Mouse (Mus musculus): ENCODE measurements at regions not wholly inside any gene's neighbourhood (a gene's known extent, or its start where the extent isn't known, plus 50 kb on each side); places are given as distances from the start of the nearest gene placed in this dataset.
"Not testable (repeated sequence)": the region's sequence is repeated elsewhere in the genome, so short reads cannot be mapped to it uniquely, and the experiment has no call there.

GRCm38 (mm10) chr13:58663316-58663715, 52.6 kb upstream of the Slc28a3 start:
- Histone ChIP-seq H3K4me1 (no peaks in the 10 kb centered on the region), H3K4me3 (no peak overlapping the region), H3K9me3 (replicated peaks) (no peaks in the 10 kb centered on the region), H3K27ac (no peak overlapping the region), H3K36me3 (no peaks in the 10 kb centered on the region), H3K9ac (no peak overlapping the region), H3K4me2 (replicated peaks) (no peak overlapping the region), H3K27me3 (no peaks in the 10 kb centered on the region)
- no peak for ATAC-seq (ENCODE audit: low FRiP score)
- 68% methylated on average over 4 of the region's 4 CpGs for WGBS

- H3K4me3 ChIP-seq = no peak overlapping the region
- H3K27ac ChIP-seq = no peak overlapping the region
- H3K9me3 ChIP-seq (replicated peaks) = no peaks in the 10 kb centered on the region
- H3K27me3 ChIP-seq = no peaks in the 10 kb centered on the region
- 48% methylated on average over 21 of the region's 21 CpGs for whole genome bisulfite sequencing
- no peak overlapping the region for H3K9ac ChIP-seq
- H3K4me2 ChIP-seq (replicated peaks) = peak overlapping the region; percentile 41
- H3K36me3 ChIP-seq = no peaks in the 10 kb centered on the region
- 0 out of 2 replicates have a peak, but pooled peaks cover 3% of the 10 kb centered on the region for H3K4me1 ChIP-seq
- ATAC-seq (ENCODE audit: low FRiP score) = no peak
Observed at GRCm38 (mm10) chr13:58668664-58669063, 58.0 kb upstream of the Slc28a3 start.

- H3K9me3 ChIP-seq (replicated peaks) = no peaks in the 10 kb centered on the region
- no peak overlapping the region for H3K9ac ChIP-seq
- H3K4me3 ChIP-seq = no peak overlapping the region
- 85% methylated on average over 9 of the region's 9 CpGs for WGBS
- H3K27me3 ChIP-seq = no peaks in the 10 kb centered on the region
- H3K36me3 ChIP-seq = no peaks in the 10 kb centered on the region
- ATAC-seq (ENCODE audit: low FRiP score) = no peak
- H3K4me1 ChIP-seq = 0 out of 2 replicates have a peak, but pooled peaks cover 3% of the 10 kb centered on the region
- no peak overlapping the region for H3K27ac ChIP-seq
- H3K4me2 ChIP-seq (replicated peaks) = no peak overlapping the region
Observed at GRCm38 (mm10) chr13:58670206-58670605, 59.5 kb upstream of the Slc28a3 start.

- not testable (repeated sequence) for H3K4me1 ChIP-seq; H3K4me3 ChIP-seq; H3K27ac ChIP-seq; H3K27me3 ChIP-seq; H3K36me3 ChIP-seq; H3K9ac ChIP-seq; H3K9me3 ChIP-seq (replicated peaks); ATAC-seq (ENCODE audit: low FRiP score); H3K4me2 ChIP-seq (replicated peaks)
- 95% methylated on average over 1 of the region's 1 CpGs for WGBS
Observed at GRCm38 (mm10) chr13:58675611-58676010, 64.9 kb upstream of the Slc28a3 start.

GRCm38 (mm10) chr13:58677521-58677920, 66.8 kb upstream of the Slc28a3 start:
- no peaks in the 10 kb centered on the region for H3K9me3 ChIP-seq (replicated peaks)
- no peak overlapping the region for H3K4me3 ChIP-seq
- no peak for ATAC-seq (ENCODE audit: low FRiP score)
- 78% methylated on average over 7 of the region's 7 CpGs for WGBS
- no peak overlapping the region for H3K9ac ChIP-seq
- no peak overlapping the region for H3K27ac ChIP-seq
- H3K4me2 ChIP-seq (replicated peaks) = no peak overlapping the region
- no peaks in the 10 kb centered on the region for H3K4me1 ChIP-seq
- H3K36me3 ChIP-seq = no peaks in the 10 kb centered on the region
- H3K27me3 ChIP-seq = no peaks in the 10 kb centered on the region

GRCm38 (mm10) chr13:58679663-58680062, 69.0 kb upstream of the Slc28a3 start:
- no peaks in the 10 kb centered on the region for H3K9me3 ChIP-seq (replicated peaks)
- no peaks in the 10 kb centered on the region for H3K36me3 ChIP-seq
- no peaks in the 10 kb centered on the region for H3K27me3 ChIP-seq
- H3K27ac ChIP-seq = no peak overlapping the region
- no peak overlapping the region for H3K4me2 ChIP-seq (replicated peaks)
- WGBS = 80% methylated on average over 6 of the region's 6 CpGs
- H3K4me3 ChIP-seq = no peak overlapping the region
- no peak overlapping the region for H3K9ac ChIP-seq
- H3K4me1 ChIP-seq = no peaks in the 10 kb centered on the region
- ATAC-seq (ENCODE audit: low FRiP score) = no peak

- Histone ChIP-seq H3K4me3 (no peak overlapping the region), H3K36me3 (no peaks in the 10 kb centered on the region), H3K4me2 (replicated peaks) (no peak overlapping the region), H3K27ac (no peak overlapping the region), H3K27me3 (no peaks in the 10 kb centered on the region; the same call in 1 of the 2 replicates), H3K9me3 (replicated peaks) (no peaks in the 10 kb centered on the region), H3K4me1 (no peaks in the 10 kb centered on the region), H3K9ac (no peak overlapping the region)
- 77% methylated on average over 5 of the region's 5 CpGs for WGBS
- no peak for ATAC-seq (ENCODE audit: low FRiP score)
Observed at GRCm38 (mm10) chr13:58686822-58687221, 76.1 kb upstream of the Slc28a3 start.

- no peaks in the 10 kb centered on the region; the same call in 1 of the 2 replicates for H3K4me1 ChIP-seq
- no peak overlapping the region for H3K9ac ChIP-seq
- H3K27ac ChIP-seq = no peak overlapping the region
- no peaks in the 10 kb centered on the region; the same call in 1 of the 2 replicates for H3K27me3 ChIP-seq
- no peak for ATAC-seq (ENCODE audit: low FRiP score)
- no peak overlapping the region for H3K4me3 ChIP-seq
- H3K9me3 ChIP-seq (replicated peaks) = no peaks in the 10 kb centered on the region
- 72% methylated on average over 2 of the region's 2 CpGs for WGBS
- H3K36me3 ChIP-seq = no peaks in the 10 kb centered on the region
- H3K4me2 ChIP-seq (replicated peaks) = no peak overlapping the region
Observed at GRCm38 (mm10) chr13:58687609-58688008, 76.9 kb upstream of the Slc28a3 start.

- WGBS = 85% methylated on average over 2 of the region's 2 CpGs
- Histone ChIP-seq H3K9ac (no peak overlapping the region), H3K4me1 (no peaks in the 10 kb centered on the region; the same call in 1 of the 2 replicates), H3K9me3 (replicated peaks) (no peaks in the 10 kb centered on the region), H3K27ac (no peak overlapping the region), H3K4me2 (replicated peaks) (no peak overlapping the region), H3K36me3 (no peaks in the 10 kb centered on the region), H3K27me3 (no peaks in the 10 kb centered on the region; the same call in 1 of the 2 replicates), H3K4me3 (no peak overlapping the region)
- no peak for ATAC-seq (ENCODE audit: low FRiP score)
Observed at GRCm38 (mm10) chr13:58688249-58688648, 77.6 kb upstream of the Slc28a3 start.

- Histone ChIP-seq H3K9ac (no peak overlapping the region), H3K36me3 (no peaks in the 10 kb centered on the region), H3K4me1 (no peaks in the 10 kb centered on the region; the same call in 1 of the 2 replicates), H3K27me3 (no peaks in the 10 kb centered on the region), H3K27ac (no peak overlapping the region), H3K4me3 (no peak overlapping the region), H3K9me3 (replicated peaks) (no peaks in the 10 kb centered on the region), H3K4me2 (replicated peaks) (no peak overlapping the region)
- 40% methylated on average over 6 of the region's 6 CpGs for WGBS
- ATAC-seq (ENCODE audit: low FRiP score) = no peak
Observed at GRCm38 (mm10) chr13:58694703-58695102, 84.0 kb upstream of the Slc28a3 start.

- H3K4me1 ChIP-seq = no peaks in the 10 kb centered on the region; the same call in 1 of the 2 replicates
- H3K36me3 ChIP-seq = no peaks in the 10 kb centered on the region
- H3K4me3 ChIP-seq = no peak overlapping the region
- no peak for ATAC-seq (ENCODE audit: low FRiP score)
- WGBS = 95% methylated on average over 4 of the region's 4 CpGs
- H3K9ac ChIP-seq = no peak overlapping the region
- no peak overlapping the region for H3K4me2 ChIP-seq (replicated peaks)
- no peaks in the 10 kb centered on the region for H3K27me3 ChIP-seq
- H3K27ac ChIP-seq = no peak overlapping the region
- H3K9me3 ChIP-seq (replicated peaks) = no peaks in the 10 kb centered on the region
Observed at GRCm38 (mm10) chr13:58695964-58696363, 85.3 kb upstream of the Slc28a3 start.

- no peak for ATAC-seq (ENCODE audit: low FRiP score)
- 0 out of 2 replicates have a peak, but pooled peaks cover 3% of the 10 kb centered on the region for H3K4me1 ChIP-seq
- H3K4me2 ChIP-seq (replicated peaks) = no peak overlapping the region
- H3K9ac ChIP-seq = no peak overlapping the region
- H3K4me3 ChIP-seq = no peak overlapping the region
- no peak overlapping the region for H3K27ac ChIP-seq
- H3K9me3 ChIP-seq (replicated peaks) = no peaks in the 10 kb centered on the region
- H3K27me3 ChIP-seq = no peaks in the 10 kb centered on the region
- no peaks in the 10 kb centered on the region for H3K36me3 ChIP-seq
- 80% methylated on average over 8 of the region's 8 CpGs for WGBS
Observed at GRCm38 (mm10) chr13:58700021-58700420, 89.3 kb upstream of the Slc28a3 start.

GRCm38 (mm10) chr13:58704141-58704540, 93.5 kb upstream of the Slc28a3 start:
- Histone ChIP-seq H3K9me3 (replicated peaks) (no peaks in the 10 kb centered on the region), H3K36me3 (no peaks in the 10 kb centered on the region), H3K9ac (no peak overlapping the region), H3K4me2 (replicated peaks) (no peak overlapping the region), H3K27ac (no peak overlapping the region), H3K27me3 (no peaks in the 10 kb centered on the region), H3K4me1 (0 out of 2 replicates have a peak, but pooled peaks cover 3% of the 10 kb centered on the region), H3K4me3 (no peak overlapping the region)
- WGBS = 32% methylated on average over 4 of the region's 4 CpGs
- ATAC-seq (ENCODE audit: low FRiP score) = no peak
